Mouse (Mus musculus) urinary bladder, postnatal 0 days (tissue): Measurements from ENCODE around the gene Sc5d. TPM values are rescaled to one million over a fixed set of nuclear protein-coding genes. Genes with fewer than 3 reads are reported as not detected.

Source experiments
- polyA plus RNA-seq: library from polyadenylated mRNA; unstranded; fragments of >200 nt; fragmentation: Nextera tagmentation; extraction: Ambion mirVana; gene quantifications from 2 replicates; pipeline ENCODE4 v1.2.1, GENCODE M21; 2015

Gene Sc5d
- polyA plus RNA-seq = 64.7 and 117 TPM in 2 replicates

GRCm38 (mm10) chr9:42264145-42264544 lies at the start of gene Sc5d:
Gene Sc5d, minus strand, starts transcription at chr9:42264256.

Other genes starting within 250 kb of the Sc5d start
- 9.1 and 10.5 TPM in 2 replicates for gene Sorl1, start 140.0 kb downstream of the Sc5d start, polyA plus RNA-seq
- not detected in 2 replicates for gene Tecta, start 135.7 kb upstream of the Sc5d start, polyA plus RNA-seq
- gene Tbcel, start 243.6 kb upstream of the Sc5d start, polyA plus RNA-seq = 3.3 and 3.6 TPM in 2 replicates